10 mouse cellular contexts compared by ENCODE assay signal in the genomic region with DNA sequence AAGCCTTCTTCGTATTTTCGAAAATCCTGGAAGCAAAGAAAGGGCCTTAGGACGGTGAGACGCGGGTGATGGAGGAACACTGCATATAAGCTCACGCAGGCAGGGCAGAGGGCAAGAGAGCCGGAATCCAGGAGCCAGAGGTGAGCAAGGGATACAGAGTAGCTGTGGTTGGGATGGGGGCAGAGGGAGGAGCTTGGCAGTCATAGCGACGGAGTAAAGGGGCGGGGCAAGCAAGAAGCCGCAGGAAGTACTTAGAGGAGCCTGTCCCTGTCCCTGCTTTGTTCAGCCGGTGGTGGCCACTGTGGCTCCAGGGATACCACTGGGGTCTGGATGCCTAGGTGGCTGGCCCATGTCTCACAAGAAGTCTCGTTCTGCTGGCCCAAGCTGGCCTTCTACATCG. TPM values are rescaled to one million over a fixed set of nuclear protein-coding genes. Genes with fewer than 3 reads are reported as not detected.
A peak's percentile ranks its signal among the peaks of the same experiment; 100 is the strongest.
DNase-seq lines count a peak whose midpoint lies in the region; ATAC-seq and TF ChIP-seq lines count a peak whose summit lies in the region.
"Had no signal": no experiment of that assay in that cellular context is flagged by ENCODE, and none has a peak within 500 bp of the region (broad histone marks: within the 10 kb centered on the region; RNA-seq: fewer than 3 reads in every experiment).

No protein-coding gene starts in this region.

- DNase-seq in stomach, postnatal 0 days (ENCODE audit: low spot score): no peak
- DNase-seq in mesoderm, embryonic 11.5 days (ENCODE audit: low read depth, low spot score): peak; percentile 51
- no peak for DNase-seq in liver, embryonic 11.5 days (ENCODE audit: low spot score)
- DNase-seq in gastrocnemius, adult 8-10 months (ENCODE audit: low spot score in 2 of 2): no peak
- no peak for DNase-seq in MN1 (ENCODE audit: low spot score)
- DNase-seq: heart, postnatal 4 days had no signal

- H3K4me3 ChIP-seq in stomach, embryonic 15.5 days (replicated peaks): no peak overlapping the region
- no peak overlapping the region for H3K4me3 ChIP-seq in stomach, postnatal 0 days (ENCODE audit: low read depth, low read length)
- H3K4me3 ChIP-seq in forebrain, embryonic 13.5 days: no peak overlapping the region
- no peak overlapping the region for H3K4me3 ChIP-seq in liver, embryonic 11.5 days (ENCODE audit: low read depth, low read length)
- H3K4me3 ChIP-seq: liver, embryonic 12.5 days had no signal

- no peaks in the 10 kb centered on the region for H3K9me3 ChIP-seq in stomach, embryonic 15.5 days
- H3K9me3 ChIP-seq in stomach, postnatal 0 days (ENCODE audit: control insufficient read depth, low read length): no peaks in the 10 kb centered on the region
- no peaks in the 10 kb centered on the region for H3K9me3 ChIP-seq in forebrain, embryonic 13.5 days (replicated peaks)
- no peaks in the 10 kb centered on the region for H3K9me3 ChIP-seq in liver, embryonic 11.5 days (ENCODE audit: control insufficient read depth, low read length)
- H3K9me3 ChIP-seq: liver, embryonic 12.5 days had no signal

- ATAC-seq in stomach, embryonic 15.5 days (ENCODE audit: insufficient read depth, low FRiP score, low read depth): no peak
- no peak for ATAC-seq in stomach, postnatal 0 days (ENCODE audit: low FRiP score, low TSS enrichment)
- peak; percentile 60; the same call in 1 of the 2 replicates for ATAC-seq in forebrain, embryonic 13.5 days
- ATAC-seq in liver, embryonic 11.5 days (replicated peaks; ENCODE audit: low FRiP score): no peak
- ATAC-seq: liver, embryonic 12.5 days had no signal

- no peak for TF ChIP-seq CTCF in stomach, postnatal 0 days (IDR thresholded peaks at IDR 0.05; ENCODE audit: low read depth)

- no peak overlapping the region for H3K27ac ChIP-seq in stomach, embryonic 15.5 days
- no peak overlapping the region for H3K27ac ChIP-seq in stomach, postnatal 0 days (replicated peaks)
- H3K27ac ChIP-seq in forebrain, embryonic 13.5 days: no peak overlapping the region
- no peak overlapping the region for H3K27ac ChIP-seq in liver, embryonic 11.5 days (ENCODE audit: low read depth, low read length)
- H3K27ac ChIP-seq: liver, embryonic 12.5 days had no signal

- H3K4me2 ChIP-seq in stomach, embryonic 15.5 days: 0 out of 2 replicates have a peak overlapping the region, but pooled peaks have one; percentile 1
- no peak overlapping the region for H3K4me2 ChIP-seq in stomach, postnatal 0 days (replicated peaks; ENCODE audit: low read depth)
- peak overlapping the region; percentile 14; the same call in 1 of the 2 replicates for H3K4me2 ChIP-seq in forebrain, embryonic 13.5 days
- H3K4me2 ChIP-seq in liver, embryonic 11.5 days: no peak overlapping the region
- H3K4me2 ChIP-seq: liver, embryonic 12.5 days had no signal

- TF ChIP-seq EP300 in stomach, postnatal 0 days (optimal IDR thresholded peaks at IDR 0.05): no peak

- H3K9ac ChIP-seq in stomach, embryonic 15.5 days: no peak overlapping the region
- H3K9ac ChIP-seq in stomach, postnatal 0 days (ENCODE audit: low read length): no peak overlapping the region
- H3K9ac ChIP-seq in forebrain, embryonic 13.5 days: no peak overlapping the region
- H3K9ac ChIP-seq in liver, embryonic 11.5 days (ENCODE audit: low read depth, low read length): no peak overlapping the region
- H3K9ac ChIP-seq: liver, embryonic 12.5 days had no signal

- WGBS in stomach, embryonic 15.5 days: 16% methylated on average over 14 of the region's 14 CpGs
- 24% methylated on average over 14 of the region's 14 CpGs for WGBS in stomach, postnatal 0 days
- 10% methylated on average over 14 of the region's 14 CpGs for WGBS in forebrain, embryonic 13.5 days
- 22% methylated on average over 14 of the region's 14 CpGs for WGBS in liver, embryonic 11.5 days

- H3K27me3 ChIP-seq in stomach, embryonic 15.5 days (replicated peaks): no peaks in the 10 kb centered on the region
- no peaks in the 10 kb centered on the region for H3K27me3 ChIP-seq in stomach, postnatal 0 days (ENCODE audit: control insufficient read depth, insufficient read depth, low read length)
- no peaks in the 10 kb centered on the region for H3K27me3 ChIP-seq in forebrain, embryonic 13.5 days
- no peaks in the 10 kb centered on the region for H3K27me3 ChIP-seq in liver, embryonic 11.5 days (replicated peaks; ENCODE audit: control insufficient read depth, insufficient read depth, low read length)

- no peaks in the 10 kb centered on the region for H3K36me3 ChIP-seq in stomach, embryonic 15.5 days
- no peaks in the 10 kb centered on the region for H3K36me3 ChIP-seq in stomach, postnatal 0 days (ENCODE audit: control insufficient read depth, insufficient read depth, low read length)
- no peaks in the 10 kb centered on the region for H3K36me3 ChIP-seq in forebrain, embryonic 13.5 days (ENCODE audit: poor library complexity, severe bottlenecking)
- no peaks in the 10 kb centered on the region for H3K36me3 ChIP-seq in liver, embryonic 11.5 days (ENCODE audit: control insufficient read depth, insufficient read depth, low read length)
- H3K36me3 ChIP-seq: liver, embryonic 12.5 days had no signal

- no peaks in the 10 kb centered on the region for H3K4me1 ChIP-seq in stomach, embryonic 15.5 days
- H3K4me1 ChIP-seq in stomach, postnatal 0 days (replicated peaks; ENCODE audit: control insufficient read depth, insufficient read depth): no peaks in the 10 kb centered on the region
- H3K4me1 ChIP-seq in forebrain, embryonic 13.5 days: peaks cover 5% of the 10 kb centered on the region
- H3K4me1 ChIP-seq in liver, embryonic 11.5 days (replicated peaks; ENCODE audit: control insufficient read depth, insufficient read depth, low read length): no peaks in the 10 kb centered on the region
- H3K4me1 ChIP-seq: liver, embryonic 12.5 days had no signal

RNA-seq across cellular contexts. Expression of gene Abcc8, which starts 21.8 kb away (rescaled TPM):
- 11.1 and 17.8 TPM in 2 replicates for polyA plus RNA-seq in stomach, embryonic 15.5 days (2015; fragmentation: Nextera tagmentation; extraction: Ambion mirVana)
- polyA plus RNA-seq in stomach, postnatal 0 days (2015; fragmentation: Nextera tagmentation; extraction: Ambion mirVana): 3.6 and 4.0 TPM in 2 replicates
- polyA plus RNA-seq in forebrain, embryonic 13.5 days (2015; fragmentation: Nextera tagmentation; extraction: Ambion mirVana): 6.9 and 10.2 TPM in 2 replicates
- polyA plus RNA-seq in liver, embryonic 11.5 days (2014; fragmentation: Nextera tagmentation; extraction: Ambion mirVana): 0.70 and 0.71 TPM in 2 replicates
- 1 to 10 TPM; 3.0 to 6.3 (median 4.2) TPM for total RNA-seq in gastrocnemius, adult 8-10 months (2022)
- total RNA-seq: MEL had no signal

RNA-seq across cellular contexts. Expression of gene Ush1c, which starts 36.7 kb away (rescaled TPM):
- 15.2 and 16.1 TPM in 2 replicates for polyA plus RNA-seq in stomach, embryonic 15.5 days (2015; fragmentation: Nextera tagmentation; extraction: Ambion mirVana)
- polyA plus RNA-seq in stomach, postnatal 0 days (2015; fragmentation: Nextera tagmentation; extraction: Ambion mirVana): 1.4 and 2.1 TPM in 2 replicates
- polyA plus RNA-seq in forebrain, embryonic 13.5 days (2015; fragmentation: Nextera tagmentation; extraction: Ambion mirVana): 2.7 and 2.8 TPM in 2 replicates
- 0.47 and 0.60 TPM in 2 replicates for polyA plus RNA-seq in liver, embryonic 11.5 days (2014; fragmentation: Nextera tagmentation; extraction: Ambion mirVana)
- total RNA-seq in gastrocnemius, adult 8-10 months (2022): 10 to 100 TPM in 1 of 4 experiments, 1 to 10 TPM in 3; 5.6 to 11.4 (median 7.0) TPM
- total RNA-seq: MEL had no signal

RNA-seq across cellular contexts. Expression of gene Otog, which starts 39.1 kb away (rescaled TPM):
- polyA plus RNA-seq in stomach, embryonic 15.5 days (2015; fragmentation: Nextera tagmentation; extraction: Ambion mirVana): 0.04 TPM in 2 replicates
- polyA plus RNA-seq in stomach, postnatal 0 days (2015; fragmentation: Nextera tagmentation; extraction: Ambion mirVana): 0.01 TPM in 1 of 2 replicates, not detected in the other
- polyA plus RNA-seq in forebrain, embryonic 13.5 days (2015; fragmentation: Nextera tagmentation; extraction: Ambion mirVana): not detected in 2 replicates
- not detected in 2 replicates for polyA plus RNA-seq in liver, embryonic 11.5 days (2014; fragmentation: Nextera tagmentation; extraction: Ambion mirVana)
- under 1 TPM; 0.39 to 0.88 (median 0.65) TPM for total RNA-seq in gastrocnemius, adult 8-10 months (2022)
- total RNA-seq: heart, postnatal 4 days; MEL had no signal
- polyA plus RNA-seq: liver, embryonic 12.5 days had no signal

Comparison
In these comparisons a context has a peak if more than half of its experiments do, and no peak if none do; other contexts are left out.
1. H3K4me2 ChIP-seq: peak in stomach, embryonic 15.5 days (single experiment) and forebrain, embryonic 13.5 days (single experiment); none in stomach, postnatal 0 days (single experiment) and liver, embryonic 11.5 days (single experiment).